Mouse (Mus musculus) spleen, postnatal 4 days (tissue): ENCODE data around the gene Prpmp5.
"Not testable (repeated sequence)": the region's sequence is repeated elsewhere in the genome, so short reads cannot be mapped to it uniquely, and the experiment has no call there.

Experiments
- DNase-seq, 2 experiments: peaks; one replicate each; pipeline ENCODE4 v3.0.0; 2022; ENCODE audit warnings: low spot score in 2 of 2

The Prpmp5 gene

DNA sequence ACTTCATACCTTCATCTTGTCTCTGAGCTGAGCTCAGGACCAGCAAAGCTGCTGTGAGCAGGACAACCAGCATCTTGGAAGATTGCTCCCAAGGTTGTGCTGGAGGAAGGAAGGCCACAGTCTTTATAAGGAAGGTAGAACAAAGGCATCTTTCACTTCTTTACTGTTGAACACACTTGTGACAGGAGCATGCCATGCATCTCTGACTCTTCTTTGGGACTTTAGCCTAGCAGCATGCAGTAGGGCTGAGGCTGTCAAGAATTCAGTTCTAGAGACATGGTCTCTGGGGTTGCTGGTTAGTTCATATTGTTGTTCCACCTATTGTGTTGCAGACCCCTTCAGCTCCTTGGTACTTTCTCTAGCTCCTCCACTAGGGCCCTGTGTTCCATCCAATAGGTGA is at the start of gene Prpmp5:
Gene Prpmp5 (minus strand): TSS at position 101 of the 400 bp plus-strand sequence.
- not testable (repeated sequence) for DNase-seq

DNA sequence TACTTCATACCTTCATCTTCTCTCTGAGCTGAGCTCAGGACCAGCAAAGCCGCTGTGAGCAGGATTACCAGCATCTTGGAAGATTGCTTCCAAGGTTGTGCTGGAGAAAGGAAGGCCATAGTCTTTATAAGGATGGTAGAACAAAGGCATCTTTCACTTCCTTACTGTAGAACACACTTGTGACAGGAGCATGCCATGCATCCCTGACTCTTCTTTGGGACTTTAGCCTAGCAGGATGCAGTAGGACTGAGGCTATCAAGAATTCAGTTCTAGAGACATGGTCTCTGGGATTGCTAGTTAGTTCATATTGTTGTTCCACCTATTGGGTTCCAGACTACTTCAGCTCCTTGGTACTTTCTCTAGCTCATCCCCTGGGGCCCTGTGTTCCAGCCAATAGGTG is 49.5 kb upstream of the Prpmp5 start, which contains the start of gene Gm8882:
Gene Gm8882 (minus strand): TSS at position 101 of the 400 bp plus-strand sequence.
- not testable (repeated sequence) for DNase-seq
